Mouse (Mus musculus): ENCODE results near the gene Adam11. TPM values are rescaled to one million over a fixed set of nuclear protein-coding genes. Genes with fewer than 3 reads are reported as not detected.

The Adam11 gene
- polyA plus RNA-seq, 1 experiment from 2014 or later: 4.9 TPM

DNA sequence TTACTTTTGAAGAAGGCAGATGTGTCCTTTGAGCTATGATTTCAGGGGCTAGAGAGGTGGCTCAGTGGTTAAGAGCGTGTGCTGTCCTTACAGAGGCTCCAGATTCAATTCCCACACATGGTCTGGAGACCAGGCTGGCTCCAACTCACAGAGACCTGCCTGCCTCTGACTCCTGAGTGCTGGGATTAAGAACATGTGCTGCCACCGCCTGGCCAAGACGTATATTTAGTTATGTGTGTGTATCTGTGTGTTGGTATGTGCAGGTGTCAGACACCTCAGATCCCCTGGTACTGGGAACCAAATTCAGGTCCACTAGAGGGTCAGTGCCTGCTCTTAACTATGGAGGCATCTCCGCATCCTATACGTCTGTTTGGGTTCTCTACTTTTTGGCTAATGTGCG is 26.3 kb upstream of the Adam11 start:
- Histone ChIP-seq H3K9ac (ENCODE audit: low read length) (no peak overlapping the region), H3K9me3 (ENCODE audit: control insufficient read depth, low read length) (no peaks in the 10 kb centered on the region), H3K4me1 (replicated peaks; ENCODE audit: control insufficient read depth, insufficient read depth, low read length) (peaks cover 5% of the 10 kb centered on the region), H3K4me2 (ENCODE audit: low read length) (no peak overlapping the region), H3K36me3 (ENCODE audit: control insufficient read depth, insufficient read depth, low read length) (no peaks in the 10 kb centered on the region), H3K27ac (ENCODE audit: low read depth) (no peak overlapping the region), H3K4me3 (ENCODE audit: low read depth, low read length) (no peak overlapping the region), H3K27me3 (replicated peaks; ENCODE audit: control insufficient read depth, insufficient read depth, low read length) (no peaks in the 10 kb centered on the region)
- no peak for ATAC-seq (replicated peaks; ENCODE audit: low FRiP score, low TSS enrichment, low read depth)
- whole genome bisulfite sequencing: 88% methylated on average over 6 of the region's 6 CpGs
- DNase-seq (ENCODE audit: low spot score): no peak

DNA sequence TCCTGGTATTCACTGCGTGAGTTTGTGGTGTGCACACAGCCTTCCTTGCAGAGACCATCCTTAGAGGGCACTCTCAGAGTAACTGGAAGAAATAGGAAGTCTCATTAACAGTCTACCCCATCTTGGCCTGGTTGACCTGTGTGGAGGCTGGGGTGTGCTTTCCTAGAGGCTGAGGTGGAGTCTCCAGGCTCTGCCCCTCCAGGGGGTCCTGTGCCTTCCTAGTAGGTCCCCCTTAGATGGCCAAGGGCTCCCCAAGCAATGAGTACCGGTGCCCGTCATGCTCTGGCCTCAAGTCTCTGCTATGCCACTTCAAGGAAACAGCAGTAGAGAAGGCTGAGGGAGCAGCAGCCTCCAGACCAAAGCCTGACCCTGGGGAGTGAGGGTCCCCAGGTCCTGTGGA is 23.2 kb upstream of the Adam11 start:
- H3K4me2 ChIP-seq (ENCODE audit: low read length): no peak overlapping the region
- DNase-seq (ENCODE audit: low spot score): no peak
- WGBS: 88% methylated on average over 3 of the region's 3 CpGs
- H3K9ac ChIP-seq (ENCODE audit: low read length): no peak overlapping the region
- H3K9me3 ChIP-seq (ENCODE audit: control insufficient read depth, low read length): no peaks in the 10 kb centered on the region
- H3K4me1 ChIP-seq (replicated peaks; ENCODE audit: control insufficient read depth, insufficient read depth, low read length): peaks cover 13% of the 10 kb centered on the region
- no peak overlapping the region for H3K4me3 ChIP-seq (ENCODE audit: low read depth, low read length)
- no peaks in the 10 kb centered on the region for H3K36me3 ChIP-seq (ENCODE audit: control insufficient read depth, insufficient read depth, low read length)
- no peaks in the 10 kb centered on the region for H3K27me3 ChIP-seq (replicated peaks; ENCODE audit: control insufficient read depth, insufficient read depth, low read length)
- no peak overlapping the region for H3K27ac ChIP-seq (ENCODE audit: low read depth)
- ATAC-seq (replicated peaks; ENCODE audit: low FRiP score, low TSS enrichment, low read depth): no peak

DNA sequence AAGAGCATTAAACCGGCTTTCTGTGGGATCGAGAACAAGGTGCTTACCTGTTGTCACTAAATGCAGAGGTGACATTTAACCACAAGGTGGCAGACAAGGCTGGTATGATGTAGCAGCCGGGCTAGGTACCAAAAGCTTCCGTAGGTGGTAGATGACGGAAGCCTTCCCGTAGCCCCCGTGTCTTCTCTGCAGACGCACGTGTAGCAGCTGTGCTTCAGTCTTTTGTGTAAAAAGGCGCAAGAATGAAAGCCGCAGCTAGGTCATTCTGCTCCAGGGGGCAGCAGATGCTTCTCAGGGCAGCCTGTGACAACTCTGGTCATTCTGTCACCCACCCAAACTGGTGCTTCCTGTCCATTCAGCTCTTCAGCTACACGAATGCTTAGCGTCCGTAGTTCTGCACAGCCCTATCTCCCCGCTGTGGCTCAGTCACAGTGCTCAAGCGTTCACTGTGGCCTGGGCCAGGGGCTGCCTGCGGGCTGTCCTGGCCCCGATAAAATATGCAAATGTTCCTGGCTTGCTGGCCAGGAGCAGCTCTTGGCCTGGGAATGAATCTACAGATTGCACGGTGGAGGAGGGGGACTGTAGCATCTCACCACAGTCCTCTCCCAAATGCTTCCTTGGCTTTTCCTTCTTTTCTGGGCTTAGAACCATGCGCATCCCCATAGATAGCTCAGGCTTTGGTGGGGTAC is 21.8 kb upstream of the Adam11 start:
- peak; percentile 77 for DNase-seq (ENCODE audit: low spot score)
- Histone ChIP-seq H3K27me3 (replicated peaks; ENCODE audit: control insufficient read depth, insufficient read depth, low read length) (no peaks in the 10 kb centered on the region), H3K4me2 (ENCODE audit: low read length) (peak overlapping the region; percentile 60), H3K4me3 (ENCODE audit: low read depth, low read length) (peak overlapping the region; percentile 23; the same call in 1 of the 2 replicates), H3K4me1 (replicated peaks; ENCODE audit: control insufficient read depth, insufficient read depth, low read length) (peaks cover 13% of the 10 kb centered on the region), H3K9ac (ENCODE audit: low read length) (no peak overlapping the region; the same call in 1 of the 2 replicates), H3K36me3 (ENCODE audit: control insufficient read depth, insufficient read depth, low read length) (no peaks in the 10 kb centered on the region), H3K27ac (ENCODE audit: low read depth) (no peak overlapping the region), H3K9me3 (ENCODE audit: control insufficient read depth, low read length) (no peaks in the 10 kb centered on the region)
- ATAC-seq (replicated peaks; ENCODE audit: low FRiP score, low TSS enrichment, low read depth): peak; percentile 56; the same call in 1 of the 2 replicates
- whole genome bisulfite sequencing: 7% methylated on average over 20 of the region's 20 CpGs

DNA sequence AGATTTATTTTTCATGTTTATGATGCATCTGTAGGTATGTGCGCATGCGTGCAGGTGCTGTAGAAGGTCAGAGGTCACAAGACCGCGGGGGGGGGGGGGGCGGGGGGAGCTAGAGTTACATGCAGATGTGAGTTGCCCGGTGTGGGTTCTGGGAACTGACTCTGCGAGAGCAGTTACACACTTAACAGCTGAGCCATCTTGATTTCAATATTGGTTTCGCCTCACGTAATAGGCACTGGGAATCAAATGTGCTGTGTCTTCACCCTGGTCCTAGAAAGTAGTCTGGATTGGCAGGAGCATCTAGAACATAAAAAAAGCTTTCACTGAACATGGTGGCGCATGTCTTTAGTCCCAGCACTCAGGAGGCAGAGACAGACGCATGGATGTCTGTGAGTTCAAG is 20.6 kb upstream of the Adam11 start:
- ATAC-seq (replicated peaks; ENCODE audit: low FRiP score, low TSS enrichment, low read depth) (no peak), DNase-seq (ENCODE audit: low spot score) (no peak)
- H3K36me3 ChIP-seq (ENCODE audit: control insufficient read depth, insufficient read depth, low read length): no peaks in the 10 kb centered on the region
- H3K4me3 ChIP-seq (ENCODE audit: low read depth, low read length): no peak overlapping the region
- H3K9ac ChIP-seq (ENCODE audit: low read length): no peak overlapping the region
- peaks cover 13% of the 10 kb centered on the region for H3K4me1 ChIP-seq (replicated peaks; ENCODE audit: control insufficient read depth, insufficient read depth, low read length)
- 58% methylated on average over 11 of the region's 11 CpGs for WGBS
- no peaks in the 10 kb centered on the region for H3K9me3 ChIP-seq (ENCODE audit: control insufficient read depth, low read length)
- H3K4me2 ChIP-seq (ENCODE audit: low read length): no peak overlapping the region
- no peaks in the 10 kb centered on the region for H3K27me3 ChIP-seq (replicated peaks; ENCODE audit: control insufficient read depth, insufficient read depth, low read length)
- no peak overlapping the region for H3K27ac ChIP-seq (ENCODE audit: low read depth)

DNA sequence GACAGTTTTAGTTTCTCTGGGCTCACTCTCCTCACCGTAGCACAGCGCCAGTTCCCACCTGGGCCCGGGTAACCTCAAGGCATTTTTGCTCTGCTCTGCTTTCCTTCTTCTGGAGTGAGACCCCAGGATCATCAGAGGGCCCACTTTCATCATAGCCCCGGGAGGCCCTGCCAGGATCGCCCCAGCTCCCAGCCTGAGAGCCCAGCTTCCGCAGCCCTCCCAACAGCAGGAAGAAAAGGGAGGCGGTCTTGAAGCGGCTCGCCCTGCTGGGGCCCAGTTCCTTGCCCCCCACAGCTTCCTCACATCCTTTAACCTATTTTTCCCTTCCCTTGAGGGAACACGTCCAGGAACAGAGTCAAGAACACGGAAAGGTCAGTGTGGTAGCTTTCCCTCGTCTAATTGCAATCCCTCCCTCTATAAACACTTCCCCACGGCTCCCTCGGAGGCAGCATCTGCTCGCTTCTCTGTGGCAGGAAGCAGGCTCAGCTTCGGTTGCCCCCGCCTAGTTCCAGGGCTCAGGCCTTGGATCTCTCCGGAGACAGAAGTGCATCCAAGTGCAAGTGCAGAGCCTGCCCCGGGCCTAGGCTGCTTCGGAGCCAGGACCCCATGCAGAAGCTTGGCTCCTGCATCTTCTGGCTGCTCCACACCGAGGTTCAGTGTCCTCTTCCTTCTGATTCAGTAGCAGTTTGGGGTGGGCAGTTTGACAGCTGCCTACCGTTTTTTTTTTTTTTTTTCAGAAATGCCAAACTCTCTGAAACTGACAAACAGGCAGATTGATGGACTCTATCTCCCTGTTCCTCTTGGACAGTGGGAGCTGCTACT is 19.9 kb upstream of the Adam11 start:
- H3K27ac ChIP-seq (ENCODE audit: low read depth): 0 out of 2 replicates have a peak overlapping the region, but pooled peaks have one; percentile 51
- H3K9ac ChIP-seq (ENCODE audit: low read length): no peak overlapping the region

DNA sequence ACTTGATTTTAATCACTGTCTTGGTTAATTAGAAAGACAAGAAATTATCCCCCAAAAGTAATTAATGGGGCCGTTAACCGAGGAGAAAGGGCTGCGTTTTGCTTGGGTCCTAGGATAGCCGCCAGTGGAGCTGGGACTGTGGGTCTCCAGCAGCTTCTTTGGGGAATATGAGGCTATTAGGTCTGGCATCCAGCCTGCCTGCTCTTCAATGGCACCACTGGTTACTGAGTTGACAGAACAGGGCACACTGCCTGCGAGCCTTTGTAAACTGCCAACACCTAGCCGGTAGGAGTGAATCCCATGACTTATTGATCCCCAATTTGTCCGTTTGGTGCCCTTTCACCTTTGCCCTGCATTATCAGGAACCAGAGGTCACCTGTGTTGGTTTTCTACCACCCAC is 19.2 kb upstream of the Adam11 start:
- Histone ChIP-seq H3K9me3 (ENCODE audit: control insufficient read depth, low read length) (no peaks in the 10 kb centered on the region), H3K27ac (ENCODE audit: low read depth) (no peak overlapping the region), H3K9ac (ENCODE audit: low read length) (no peak overlapping the region), H3K4me3 (ENCODE audit: low read depth, low read length) (no peak overlapping the region), H3K27me3 (replicated peaks; ENCODE audit: control insufficient read depth, insufficient read depth, low read length) (no peaks in the 10 kb centered on the region), H3K4me2 (ENCODE audit: low read length) (no peak overlapping the region), H3K4me1 (replicated peaks; ENCODE audit: control insufficient read depth, insufficient read depth, low read length) (peaks cover 13% of the 10 kb centered on the region), H3K36me3 (ENCODE audit: control insufficient read depth, insufficient read depth, low read length) (no peaks in the 10 kb centered on the region)
- DNase-seq (ENCODE audit: low spot score): no peak
- ATAC-seq (replicated peaks; ENCODE audit: low FRiP score, low TSS enrichment, low read depth): no peak
- WGBS: 61% methylated on average over 7 of the region's 7 CpGs

More for the DNA sequence above, 19.9 kb upstream of the Adam11 start:
- no peaks in the 10 kb centered on the region for H3K27me3 ChIP-seq (replicated peaks; ENCODE audit: control insufficient read depth, insufficient read depth, low read length)
- H3K9me3 ChIP-seq (ENCODE audit: control insufficient read depth, low read length): no peaks in the 10 kb centered on the region
- no peak overlapping the region for H3K4me3 ChIP-seq (ENCODE audit: low read depth, low read length)
- no peaks in the 10 kb centered on the region for H3K36me3 ChIP-seq (ENCODE audit: control insufficient read depth, insufficient read depth, low read length)
- WGBS: 15% methylated on average over 22 of the region's 22 CpGs
- H3K4me2 ChIP-seq (ENCODE audit: low read length): peak overlapping the region; percentile 31
- ATAC-seq (replicated peaks; ENCODE audit: low FRiP score, low TSS enrichment, low read depth): no peak
- H3K4me1 ChIP-seq (replicated peaks; ENCODE audit: control insufficient read depth, insufficient read depth, low read length): peaks cover 13% of the 10 kb centered on the region
- DNase-seq (ENCODE audit: low spot score): no peak

DNA sequence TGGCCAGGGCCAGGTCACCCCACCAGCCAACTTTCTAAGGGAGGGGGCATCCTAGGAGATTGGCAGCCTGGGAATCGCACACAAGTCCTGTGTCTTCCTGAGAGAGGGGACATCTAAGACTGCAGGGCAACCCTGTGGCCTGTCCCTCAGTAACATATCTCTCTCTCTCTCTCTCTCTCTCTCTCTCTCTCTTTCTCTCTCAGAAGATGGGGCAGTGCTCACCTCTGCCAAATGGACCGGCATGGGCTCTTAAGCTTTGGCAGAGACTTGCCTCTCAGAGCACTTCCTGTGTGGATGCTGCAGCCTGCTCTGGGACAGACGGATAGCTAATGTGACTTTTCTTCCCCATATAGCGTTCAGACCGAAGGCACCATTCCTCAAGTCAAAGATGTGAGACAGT is 18.4 kb upstream of the Adam11 start:
- 77% methylated on average over 5 of the region's 5 CpGs for WGBS
- Histone ChIP-seq H3K36me3 (ENCODE audit: control insufficient read depth, insufficient read depth, low read length) (no peaks in the 10 kb centered on the region), H3K4me2 (ENCODE audit: low read length) (no peak overlapping the region), H3K9ac (ENCODE audit: low read length) (no peak overlapping the region), H3K27me3 (replicated peaks; ENCODE audit: control insufficient read depth, insufficient read depth, low read length) (no peaks in the 10 kb centered on the region), H3K4me1 (replicated peaks; ENCODE audit: control insufficient read depth, insufficient read depth, low read length) (peaks cover 13% of the 10 kb centered on the region), H3K27ac (ENCODE audit: low read depth) (no peak overlapping the region), H3K9me3 (ENCODE audit: control insufficient read depth, low read length) (no peaks in the 10 kb centered on the region), H3K4me3 (ENCODE audit: low read depth, low read length) (no peak overlapping the region)
- ATAC-seq (replicated peaks; ENCODE audit: low FRiP score, low TSS enrichment, low read depth) (no peak), DNase-seq (ENCODE audit: low spot score) (no peak)

DNA sequence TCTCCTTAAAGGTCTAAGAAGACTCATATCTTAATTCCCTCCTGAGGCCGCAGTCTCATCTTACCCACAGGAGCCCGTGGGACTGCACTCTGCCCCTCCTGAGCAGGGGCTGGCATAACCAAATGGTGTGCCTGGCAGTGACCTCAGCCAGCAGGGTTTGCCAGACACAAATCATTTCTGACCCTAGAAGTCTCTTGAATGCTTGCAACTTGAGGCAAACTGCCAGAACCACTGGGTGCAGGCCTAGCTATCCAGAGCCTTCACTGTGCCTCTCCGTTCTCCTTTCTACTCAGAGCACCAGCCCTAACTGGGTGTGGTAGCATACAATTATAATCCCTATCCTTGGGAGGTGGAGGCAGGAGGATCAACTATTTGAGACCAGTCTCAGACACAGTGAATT is 16.5 kb upstream of the Adam11 start:
- DNase-seq (ENCODE audit: low spot score) (no peak), ATAC-seq (replicated peaks; ENCODE audit: low FRiP score, low TSS enrichment, low read depth) (no peak)
- Histone ChIP-seq H3K4me3 (ENCODE audit: low read depth, low read length) (no peak overlapping the region), H3K4me2 (ENCODE audit: low read length) (no peak overlapping the region), H3K4me1 (replicated peaks; ENCODE audit: control insufficient read depth, insufficient read depth, low read length) (peaks cover 8% of the 10 kb centered on the region), H3K27me3 (replicated peaks; ENCODE audit: control insufficient read depth, insufficient read depth, low read length) (no peaks in the 10 kb centered on the region), H3K36me3 (ENCODE audit: control insufficient read depth, insufficient read depth, low read length) (no peaks in the 10 kb centered on the region), H3K9me3 (ENCODE audit: control insufficient read depth, low read length) (no peaks in the 10 kb centered on the region), H3K9ac (ENCODE audit: low read length) (no peak overlapping the region), H3K27ac (ENCODE audit: low read depth) (no peak overlapping the region)
- WGBS: 82% methylated on average over 3 of the region's 3 CpGs
